Mouse (Mus musculus) cerebellum, adult 2 months (tissue): ENCODE measurements around the gene Tmed9. TPM values are rescaled to one million over a fixed set of nuclear protein-coding genes. Genes with fewer than 3 reads are reported as not detected.
"Not testable (repeated sequence)": the region's sequence is repeated elsewhere in the genome, so short reads cannot be mapped to it uniquely, and the experiment has no call there.

Source experiments
- DNase-seq, 2 experiments: peaks; one replicate each; pipeline ENCODE4 v3.0.0; 2021
- H3K27ac ChIP-seq: fragments of 200-500 bp; 2 replicates; pipeline ENCODE4 v1.5.1; 2012; ENCODE audit warnings: low read length, control low read depth, inconsistent platforms; ENCODE audit not compliant: insufficient read depth
- H3K27me3 ChIP-seq: fragments of 200-500 bp; 2 replicates; pipeline ENCODE4 v1.6.1; 2012; ENCODE audit warnings: inconsistent platforms, mild to moderate bottlenecking, low read length, moderate library complexity; ENCODE audit not compliant: control insufficient read depth, insufficient read depth
- H3K4me1 ChIP-seq: fragments of 200-500 bp; 2 replicates; pipeline ENCODE4 v1.6.1; 2011; ENCODE audit warnings: low read length; ENCODE audit not compliant: control insufficient read depth, insufficient read depth
- H3K4me3 ChIP-seq: fragments of 200-500 bp; replicated peaks from 2 replicates; pipeline ENCODE3; 2011; ENCODE audit warnings: mild to moderate bottlenecking, low read depth, low read length, control low read depth; ENCODE audit not compliant: insufficient read depth
- CTCF ChIP-seq: fragments of 200-500 bp; IDR thresholded peaks from 2 replicates; pipeline ENCODE4 v1.5.1; 2011; ENCODE audit warnings: low read depth, mild to moderate bottlenecking, control low read depth, low read length, moderate library complexity, borderline replicate concordance; ENCODE audit not compliant: insufficient read depth
- POLR2A ChIP-seq: fragments of 200-500 bp; IDR thresholded peaks from 2 replicates; pipeline ENCODE4 v1.6.1; 2011; ENCODE audit warnings: low read length, control low read depth, borderline replicate concordance; ENCODE audit not compliant: insufficient read depth
- WGBS: fragments of 180-500 bp; shearing (Covaris S2); methylation state at CpG from one replicate; pipeline ENCODE4 v1.1.7; 2018; 5-methylcytosine and 5-hydroxymethylcytosine counted together
- polyA plus RNA-seq: library from polyadenylated mRNA; depleted of rRNA; stranded (reverse); fragments of >200 nt; gene quantifications from 2 replicates; pipeline ENCODE4 v1.2.3, GENCODE M21; 2012; rRNA removed

Gene Tmed9
- polyA plus RNA-seq, 1 experiment, result 113 TPM

DNA sequence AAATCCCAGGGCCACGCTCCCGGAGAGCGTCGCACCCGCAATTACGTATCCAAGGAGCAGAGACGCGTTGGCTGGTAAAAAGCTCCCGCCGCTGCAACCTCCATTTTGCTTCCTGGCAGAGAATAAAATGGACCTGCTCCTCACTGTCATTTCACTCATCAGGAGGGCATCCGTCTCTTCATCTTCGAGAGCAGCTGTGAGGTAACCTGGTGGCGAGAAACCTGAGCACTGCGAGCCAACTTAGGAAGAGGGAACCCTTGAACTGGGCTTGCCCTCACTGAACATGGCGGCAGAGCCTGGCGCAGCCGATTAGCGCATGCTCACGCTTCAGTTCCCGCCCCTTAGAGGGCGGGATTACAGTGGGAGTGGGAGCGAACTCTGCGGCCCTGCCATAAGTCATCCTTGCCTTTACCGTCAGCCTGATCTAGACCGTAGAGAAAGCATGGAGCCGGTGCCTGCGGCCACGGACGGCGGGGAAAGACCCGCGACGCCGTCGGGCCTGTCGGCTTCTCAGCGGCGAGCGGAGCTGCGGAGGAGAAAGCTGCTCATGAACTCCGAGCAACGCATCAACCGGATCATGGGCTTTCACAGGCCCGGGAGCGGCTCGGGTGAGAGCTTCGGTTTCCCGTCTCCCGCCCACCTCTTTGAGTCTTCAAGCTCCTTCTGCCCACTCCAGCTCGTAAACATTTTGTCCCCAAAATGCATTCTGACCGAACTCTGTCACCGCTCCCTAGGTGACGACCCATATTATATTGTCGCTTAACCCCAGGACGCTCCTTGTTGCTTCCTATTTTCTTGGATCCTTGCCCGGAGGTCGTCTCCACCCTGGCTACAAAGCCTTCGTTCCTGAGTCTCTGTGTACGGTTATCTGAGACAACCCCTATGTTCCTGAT lies 49.4 kb downstream of the Tmed9 start, which contains the start of gene Caml:
Gene Caml, plus strand, starts transcription at position 357 of the 893 bp plus-strand sequence.
- under 1% methylated on average over 59 of the region's 59 CpGs for WGBS
- no peak for TF ChIP-seq CTCF
- peak; percentile 84; the same call in 1 of the 2 replicates for TF ChIP-seq POLR2A
- H3K27me3 ChIP-seq, result no peaks in the 10 kb centered on the region
- peak; percentile 89 to 92 for DNase-seq
- H3K4me3 ChIP-seq, result peak within 1 kb of the TSS; percentile 94
- peak within 1 kb of the TSS; percentile 87 for H3K27ac ChIP-seq
- H3K4me1 ChIP-seq, result no peaks in the 10 kb centered on the region

DNA sequence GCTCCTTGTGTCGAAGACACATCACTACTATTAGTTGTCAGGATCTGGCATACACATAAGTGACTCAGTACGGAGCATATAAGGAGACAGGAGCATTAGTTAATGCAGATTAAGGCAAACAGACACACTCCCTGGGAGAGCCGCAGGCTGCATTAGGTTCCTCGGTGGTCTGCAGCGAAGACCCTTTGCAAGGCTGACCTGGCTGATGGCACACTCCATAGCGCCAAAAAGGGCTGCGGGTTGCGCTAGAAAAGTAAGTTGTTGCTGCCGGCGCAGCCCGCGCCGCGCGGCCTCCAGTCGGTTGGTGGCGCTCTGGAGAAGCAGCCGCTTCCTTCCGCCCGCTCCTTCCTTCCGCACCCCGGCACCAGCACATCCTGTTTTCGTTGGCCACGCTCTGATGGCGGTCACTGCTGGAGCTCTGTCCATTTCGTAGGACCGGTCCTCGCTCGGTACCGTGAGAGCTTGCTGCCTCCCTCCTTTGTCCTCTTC lies 61.2 kb downstream of the Tmed9 start, which contains the start of gene Ddx46:
Gene Ddx46, plus strand, starts transcription at position 389 of the 489 bp plus-strand sequence.
- Histone ChIP-seq H3K27me3 (no peaks in the 10 kb centered on the region), H3K27ac (peak within 1 kb of the TSS; percentile 63; the same call in 1 of the 2 replicates), H3K4me3 (peak within 1 kb of the TSS; percentile 85), H3K4me1 (no peaks in the 10 kb centered on the region)
- WGBS, result 4% methylated on average over 30 of the region's 30 CpGs
- peak; percentile 86 to 90 for DNase-seq
- peak; percentile 79 for TF ChIP-seq CTCF
- TF ChIP-seq POLR2A, result peak; percentile 95

DNA sequence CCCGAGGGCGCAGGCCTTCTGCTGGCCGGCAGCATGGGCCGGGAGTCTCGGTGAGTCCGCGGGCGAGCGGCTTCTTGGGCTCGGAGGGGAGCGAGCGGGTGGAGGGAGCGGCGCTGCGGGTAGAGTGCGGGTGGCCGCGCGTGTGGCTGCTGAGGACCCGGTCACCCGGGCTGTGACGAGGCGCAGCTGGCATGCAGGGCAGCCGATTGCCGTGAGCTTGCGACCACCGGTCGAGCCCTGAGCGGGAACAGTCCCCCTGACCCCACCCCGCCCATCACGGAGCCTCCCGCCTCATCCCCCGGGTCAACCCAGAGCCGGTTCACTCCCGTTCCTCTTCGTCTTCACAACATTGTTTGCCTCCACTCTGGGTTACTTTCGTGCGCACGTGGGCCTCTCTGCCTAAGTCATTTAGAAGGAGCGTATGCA lies 61.6 kb downstream of the Tmed9 start:
- under 1% methylated on average over 38 of the region's 40 CpGs for WGBS
- TF ChIP-seq POLR2A (no peak), CTCF (no peak)
- Histone ChIP-seq H3K4me3 (peak overlapping the region; percentile 85), H3K27ac (peak overlapping the region; percentile 63; the same call in 1 of the 2 replicates), H3K4me1 (no peaks in the 10 kb centered on the region), H3K27me3 (no peaks in the 10 kb centered on the region)
- no peak for DNase-seq

DNA sequence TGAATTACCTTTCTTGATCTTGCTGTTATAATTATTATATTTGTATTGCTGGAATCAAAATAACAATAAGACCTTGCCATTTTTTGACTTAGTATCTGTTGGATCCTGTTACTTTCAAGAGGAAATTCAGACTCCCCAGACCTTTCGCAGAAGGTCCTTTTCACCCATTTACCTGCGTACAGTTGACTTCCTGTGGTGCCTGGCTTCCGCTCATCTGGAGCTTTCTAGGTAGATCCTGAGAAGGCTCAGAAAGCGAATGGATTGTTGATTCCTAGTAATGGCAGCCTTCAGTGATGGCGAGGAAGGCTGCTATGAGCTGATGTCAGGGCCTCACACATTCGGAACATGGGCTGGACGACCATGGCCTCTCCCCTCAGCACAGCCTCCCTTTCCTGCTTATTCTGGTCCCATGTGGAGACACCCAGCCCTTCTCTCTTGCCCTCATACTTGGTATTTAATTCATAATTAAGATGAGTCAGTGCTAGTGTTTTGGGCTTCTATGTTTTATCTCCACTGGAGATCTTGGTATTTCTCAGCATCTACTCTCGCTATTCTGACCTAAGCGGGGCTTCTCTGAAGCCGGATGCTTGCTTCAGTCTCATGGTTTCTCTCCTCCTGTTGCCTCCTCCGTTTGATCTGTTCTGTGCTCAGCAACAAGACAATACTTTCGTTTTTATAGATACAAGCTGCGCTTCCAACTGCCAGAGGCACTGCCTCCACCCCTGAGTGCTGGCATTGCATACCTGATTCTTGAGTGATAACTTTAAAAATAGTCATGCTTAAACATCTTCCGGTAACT lies 62.9 kb downstream of the Tmed9 start:
- Histone ChIP-seq H3K4me3 (no peak overlapping the region), H3K27me3 (no peaks in the 10 kb centered on the region), H3K4me1 (0 out of 2 replicates have a peak, but pooled peaks cover 3% of the 10 kb centered on the region), H3K27ac (no peak overlapping the region)
- 83% methylated on average over 14 of the region's 14 CpGs for WGBS
- DNase-seq, result no peak
- TF ChIP-seq POLR2A (no peak), CTCF (no peak)

DNA sequence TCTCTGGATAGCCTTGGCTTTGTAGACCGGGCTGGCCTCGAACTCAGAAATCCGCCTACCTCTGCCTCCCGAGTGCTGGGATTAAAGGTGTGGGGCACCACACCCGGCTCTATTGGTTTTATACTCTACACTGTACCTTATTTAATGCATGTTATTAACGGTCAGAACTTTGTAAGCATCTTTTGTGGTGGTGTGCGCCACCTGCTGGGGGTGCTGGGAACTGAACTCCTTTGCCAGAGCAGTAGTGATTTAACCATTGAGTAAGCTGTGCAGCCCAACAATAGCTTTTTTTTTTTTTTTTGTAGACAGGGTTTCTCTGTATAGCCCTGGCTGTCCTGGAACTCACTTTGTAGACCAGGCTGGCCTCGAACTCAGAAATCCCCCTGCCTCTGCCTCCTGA lies 66.9 kb downstream of the Tmed9 start:
- H3K27ac ChIP-seq, H3K27me3 ChIP-seq, H3K4me1 ChIP-seq, H3K4me3 ChIP-seq: not testable (repeated sequence)
- WGBS, result 33% methylated on average over 8 of the region's 8 CpGs
- TF ChIP-seq CTCF, result peak; percentile 81
- peak; percentile 57 to 74 for DNase-seq

DNA sequence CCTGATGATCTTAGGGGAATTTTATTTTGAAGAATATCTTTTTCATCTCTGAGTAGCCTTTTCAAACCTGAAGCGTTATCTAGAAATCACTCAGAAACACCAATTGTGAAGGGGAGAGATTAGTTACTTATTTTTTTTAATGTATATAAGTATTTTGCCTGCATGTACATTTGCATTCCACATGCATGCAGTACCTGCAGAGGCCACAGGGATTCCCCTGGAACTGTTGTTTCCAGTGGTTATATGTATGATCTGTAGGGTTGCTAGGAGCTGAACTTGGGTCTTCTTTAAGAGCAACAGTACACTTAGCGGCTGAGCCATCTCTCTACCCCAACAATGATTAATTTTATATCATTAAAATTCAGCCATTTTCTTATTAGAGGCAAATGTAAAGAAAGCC lies 71.0 kb downstream of the Tmed9 start:
- H3K27ac ChIP-seq, result no peak overlapping the region
- no peak overlapping the region for H3K4me3 ChIP-seq
- WGBS, result 91% methylated on average over 2 of the region's 2 CpGs
- 0 out of 2 replicates have a peak, but pooled peaks cover 3% of the 10 kb centered on the region for H3K4me1 ChIP-seq
- TF ChIP-seq POLR2A, result no peak
- no peak for TF ChIP-seq CTCF
- no peaks in the 10 kb centered on the region for H3K27me3 ChIP-seq
- DNase-seq, result no peak

Other genes with a start within 250 kb of the Tmed9 start
- gene Mxd3, start 243.9 kb upstream of the Tmed9 start, polyA plus RNA-seq, result 0.17 and 0.38 TPM in 2 replicates
- gene Lman2, start 210.9 kb upstream of the Tmed9 start, polyA plus RNA-seq, result 65.1 and 66.7 TPM in 2 replicates
- 0.30 and 0.46 TPM in 2 replicates for gene Rgs14, start 204.0 kb upstream of the Tmed9 start, polyA plus RNA-seq
- gene Slc34a1, start 175.5 kb upstream of the Tmed9 start, polyA plus RNA-seq, result not detected in 2 replicates
- not detected in 2 replicates for gene Pfn3, start 158.5 kb upstream of the Tmed9 start, polyA plus RNA-seq
- gene F12, start 146.9 kb upstream of the Tmed9 start, polyA plus RNA-seq, result 0.05 and 0.11 TPM in 2 replicates
- 52.7 and 53.9 TPM in 2 replicates for gene Grk6, start 128.7 kb upstream of the Tmed9 start, polyA plus RNA-seq
- 10.7 and 13.0 TPM in 2 replicates for gene Prr7, start 109.5 kb upstream of the Tmed9 start, polyA plus RNA-seq
- 97.4 and 108 TPM in 2 replicates for gene Dbn1, start 85.6 kb upstream of the Tmed9 start, polyA plus RNA-seq
- 66.8 and 67.2 TPM in 2 replicates for gene Pdlim7, start 60.1 kb upstream of the Tmed9 start, polyA plus RNA-seq
- gene Dok3, start 44.4 kb upstream of the Tmed9 start, polyA plus RNA-seq, result 9.3 and 9.8 TPM in 2 replicates
- gene Ddx41, start 37.1 kb upstream of the Tmed9 start, polyA plus RNA-seq, result 66.3 and 70.3 TPM in 2 replicates
- gene Fam193b, start 2.6 kb upstream of the Tmed9 start, polyA plus RNA-seq, result 127 and 128 TPM in 2 replicates
- 27.9 and 32.0 TPM in 2 replicates for gene B4galt7, start 26.2 kb downstream of the Tmed9 start, polyA plus RNA-seq
- 63.9 and 64.3 TPM in 2 replicates for gene Caml, start 49.3 kb downstream of the Tmed9 start, polyA plus RNA-seq
- 55.3 and 58.6 TPM in 2 replicates for gene Ddx46, start 61.3 kb downstream of the Tmed9 start, polyA plus RNA-seq
- 63.4 and 72.9 TPM in 2 replicates for gene B230219D22Rik, start 119.4 kb downstream of the Tmed9 start, polyA plus RNA-seq
- 74.3 and 74.9 TPM in 2 replicates for gene Txndc15, start 140.9 kb downstream of the Tmed9 start, polyA plus RNA-seq
- 38.0 and 40.0 TPM in 2 replicates for gene Pcbd2, start 153.6 kb downstream of the Tmed9 start, polyA plus RNA-seq
- 0.51 and 0.65 TPM in 2 replicates for gene Catsper3, start 210.8 kb downstream of the Tmed9 start, polyA plus RNA-seq